8 mouse cellular contexts compared by ENCODE assay signal in genomic region chr10:83648131-83649020, GRCm38 (mm10). TPM values are rescaled to one million over a fixed set of nuclear protein-coding genes. Genes with fewer than 3 reads are reported as not detected.
DNase-seq lines count a peak whose midpoint lies in the region; ATAC-seq and TF ChIP-seq lines count a peak whose summit lies in the region.

Gene Appl2 (minus strand): TSS chr10:83648738.

- peaks cover 39% of the 10 kb centered on the region for H3K4me1 ChIP-seq in erythroblast, embryonic 14.5 days (ENCODE audit: control insufficient read depth)
- H3K4me1 ChIP-seq in embryonic facial prominence, embryonic 11.5 days (ENCODE audit: control insufficient read depth, insufficient read depth, low read length) = no peaks in the 10 kb centered on the region
- peaks cover 18% of the 10 kb centered on the region for H3K4me1 ChIP-seq in heart, adult 2 months (ENCODE audit: control insufficient read depth, insufficient read depth, low read length)
- peaks cover 17% of the 10 kb centered on the region for H3K4me1 ChIP-seq in limb, embryonic 12.5 days (replicated peaks)
- peaks cover 23% of the 10 kb centered on the region for H3K4me1 ChIP-seq in midbrain, embryonic 14.5 days (ENCODE audit: control insufficient read depth, insufficient read depth, low read length)

- ATAC-seq in erythroblast, adult 5-6 weeks (replicated peaks; ENCODE audit: low FRiP score, poor library complexity, severe bottlenecking) = no peak
- peak; percentile 98 for ATAC-seq in embryonic facial prominence, embryonic 11.5 days (replicated peaks; ENCODE audit: insufficient number of reproducible peaks, low FRiP score, low TSS enrichment, low read depth)
- peak; percentile 97 for ATAC-seq in limb, embryonic 12.5 days (ENCODE audit: insufficient number of reproducible peaks, insufficient read depth, low FRiP score, low TSS enrichment, low read depth)
- peak; percentile 96 for ATAC-seq in midbrain, embryonic 14.5 days (ENCODE audit: low FRiP score, low TSS enrichment)

- DNase-seq in embryonic facial prominence, embryonic 11.5 days (ENCODE audit: low spot score) = peak; percentile 89
- DNase-seq in heart, adult 2 months = peak; percentile 97
- peak; percentile 94 to 95 for DNase-seq in kidney, adult 8-10 months
- peak; percentile 90 for DNase-seq in midbrain, embryonic 14.5 days
- DNase-seq in spleen, adult 12 weeks (ENCODE audit: low spot score) = peak; percentile 15

- no peaks in the 10 kb centered on the region for H3K9me3 ChIP-seq in erythroblast, embryonic 14.5 days (ENCODE audit: control insufficient read depth, low read length)
- no peaks in the 10 kb centered on the region for H3K9me3 ChIP-seq in embryonic facial prominence, embryonic 11.5 days (replicated peaks; ENCODE audit: control insufficient read depth, low read length)
- no peaks in the 10 kb centered on the region for H3K9me3 ChIP-seq in limb, embryonic 12.5 days
- H3K9me3 ChIP-seq in midbrain, embryonic 14.5 days (ENCODE audit: control insufficient read depth, low read length) = no peaks in the 10 kb centered on the region

- no peaks in the 10 kb centered on the region for H3K36me3 ChIP-seq in erythroblast, embryonic 14.5 days (ENCODE audit: control insufficient read depth)
- no peaks in the 10 kb centered on the region for H3K36me3 ChIP-seq in embryonic facial prominence, embryonic 11.5 days (replicated peaks; ENCODE audit: control insufficient read depth, insufficient read depth, low read depth, low read length)
- H3K36me3 ChIP-seq in heart, adult 2 months (ENCODE audit: control insufficient read depth, insufficient read depth, low read length) = peaks cover 3% of the 10 kb centered on the region; the same call in 1 of the 2 replicates
- H3K36me3 ChIP-seq in limb, embryonic 12.5 days = no peaks in the 10 kb centered on the region
- no peaks in the 10 kb centered on the region for H3K36me3 ChIP-seq in midbrain, embryonic 14.5 days (ENCODE audit: control insufficient read depth, insufficient read depth, low read length)

- H3K4me3 ChIP-seq in erythroblast, embryonic 14.5 days (replicated peaks) = peak within 1 kb of the TSS; percentile 53
- peak within 1 kb of the TSS; percentile 86 for H3K4me3 ChIP-seq in embryonic facial prominence, embryonic 11.5 days (ENCODE audit: low read depth, low read length)
- peak within 1 kb of the TSS; percentile 84 for H3K4me3 ChIP-seq in heart, adult 2 months
- H3K4me3 ChIP-seq in limb, embryonic 12.5 days (replicated peaks) = peak within 1 kb of the TSS; percentile 84
- H3K4me3 ChIP-seq in midbrain, embryonic 14.5 days (replicated peaks; ENCODE audit: low read depth, low read length) = peak within 1 kb of the TSS; percentile 69

- no peak within 1 kb of the TSS for H3K27ac ChIP-seq in embryonic facial prominence, embryonic 11.5 days (replicated peaks; ENCODE audit: low read depth, low read length)
- peak within 1 kb of the TSS; percentile 93 for H3K27ac ChIP-seq in heart, adult 2 months
- peak within 1 kb of the TSS; percentile 69 for H3K27ac ChIP-seq in limb, embryonic 12.5 days
- peak within 1 kb of the TSS; percentile 72 for H3K27ac ChIP-seq in midbrain, embryonic 14.5 days (replicated peaks; ENCODE audit: low read depth, low read length)

- peaks cover 51% of the 10 kb centered on the region for H3K27me3 ChIP-seq in erythroblast, embryonic 14.5 days (ENCODE audit: control insufficient read depth)
- no peaks in the 10 kb centered on the region for H3K27me3 ChIP-seq in embryonic facial prominence, embryonic 11.5 days (ENCODE audit: control insufficient read depth, insufficient read depth, low read length)
- H3K27me3 ChIP-seq in heart, adult 2 months (ENCODE audit: control insufficient read depth, insufficient read depth, low read length) = no peaks in the 10 kb centered on the region
- H3K27me3 ChIP-seq in limb, embryonic 12.5 days = no peaks in the 10 kb centered on the region
- H3K27me3 ChIP-seq in midbrain, embryonic 14.5 days (ENCODE audit: control insufficient read depth, insufficient read depth, low read length) = no peaks in the 10 kb centered on the region

- intact Hi-C loops in heart, adult 2 months (cut with DNase I) = loop anchor here (2.0 to 5.0 kb wide), 2 partner anchors 79 to 104 kb away; no protein-coding TSS in a partner anchor

- TF ChIP-seq CTCF in heart, adult 2 months (IDR thresholded peaks at IDR 0.05) = peak; percentile 57

- TF ChIP-seq POLR2A in heart, adult 2 months (IDR thresholded peaks at IDR 0.05; ENCODE audit: insufficient read depth, low read depth, low read length) = peak; percentile 83

- no peak for TF ChIP-seq EP300 in heart, adult 2 months (IDR thresholded peaks at IDR 0.05; ENCODE audit: insufficient read depth, low read depth, low read length)

- peak within 1 kb of the TSS; percentile 77 for H3K9ac ChIP-seq in embryonic facial prominence, embryonic 11.5 days (replicated peaks; ENCODE audit: low read length)
- peak within 1 kb of the TSS; percentile 99 for H3K9ac ChIP-seq in heart, adult 2 months (ENCODE audit: low read depth, low read length)
- H3K9ac ChIP-seq in limb, embryonic 12.5 days (replicated peaks) = peak within 1 kb of the TSS; percentile 87
- H3K9ac ChIP-seq in midbrain, embryonic 14.5 days (replicated peaks; ENCODE audit: low read length) = peak within 1 kb of the TSS; percentile 67

- peak within 1 kb of the TSS; percentile 57 for H3K4me2 ChIP-seq in embryonic facial prominence, embryonic 11.5 days (ENCODE audit: low read depth, low read length)
- peak within 1 kb of the TSS; percentile 73 for H3K4me2 ChIP-seq in limb, embryonic 12.5 days
- peak within 1 kb of the TSS; percentile 73 for H3K4me2 ChIP-seq in midbrain, embryonic 14.5 days (ENCODE audit: low read length)

- no peaks in the 10 kb centered on the region; the same call in 1 of the 2 replicates for H3K79me2 ChIP-seq in heart, adult 2 months (replicated peaks; ENCODE audit: control insufficient read depth, insufficient read depth, low read length)

- WGBS in embryonic facial prominence, embryonic 11.5 days = under 1% methylated on average over 59 of the region's 59 CpGs
- under 1% methylated on average over 59 of the region's 59 CpGs for WGBS in heart, adult 2 months
- WGBS in limb, embryonic 12.5 days = under 1% methylated on average over 59 of the region's 59 CpGs
- under 1% methylated on average over 59 of the region's 59 CpGs for WGBS in midbrain, embryonic 14.5 days

RNA-seq across cellular contexts. Expression of gene Appl2, which starts in this region (rescaled TPM):
- polyA plus RNA-seq in erythroblast, embryonic 14.5 days (2012) = 0.04 and 0.13 TPM in 2 replicates
- 2.1 and 17.9 TPM in 2 replicates for total RNA-seq in erythroblast, adult 5-6 weeks (2015; ENCODE audit: low replicate concordance)
- 2.4 and 3.6 TPM in 2 replicates for total RNA-seq in erythroblast, adult 5-6 weeks (2017; ENCODE audit: low replicate concordance)
- polyA plus RNA-seq in embryonic facial prominence, embryonic 11.5 days (2014; fragmentation: Nextera tagmentation; extraction: Ambion mirVana) = 41.8 and 43.2 TPM in 2 replicates
- total RNA-seq in heart, adult 2 months (2021) = 10 to 100 TPM; 40.7 to 41.4 TPM
- 25.7 and 43.2 TPM in 2 replicates for polyA plus RNA-seq in heart, adult 2 months (2012; rRNA removed)
- polyA plus RNA-seq in limb, embryonic 12.5 days (2016; fragmentation: Nextera tagmentation; extraction: Ambion mirVana) = 69.7 and 74.0 TPM in 2 replicates
- 27.9 and 38.7 TPM in 2 replicates for polyA plus RNA-seq in midbrain, embryonic 14.5 days (2014; fragmentation: Nextera tagmentation; extraction: Ambion mirVana)

Comparison
In these comparisons a context has a peak if more than half of its experiments do, and no peak if none do; other contexts are left out.
1. RNA of gene Appl2 (polyA plus RNA-seq): 69.7 to 74.0 TPM in limb, embryonic 12.5 days, 41.8 to 43.2 TPM in embryonic facial prominence, embryonic 11.5 days, 27.9 to 38.7 TPM in midbrain, embryonic 14.5 days and 25.7 to 43.2 TPM in heart, adult 2 months; 0.04 to 0.13 TPM in erythroblast, embryonic 14.5 days; every median in the first group is over 10 times any median in the second.
2. DNase-seq: peak in every context shown above with its lines; median percentile 97 in heart, adult 2 months; 94 in kidney, adult 8-10 months; 90 in midbrain, embryonic 14.5 days; 89 in embryonic facial prominence, embryonic 11.5 days; 15 in spleen, adult 12 weeks.
3. Peak in every context shown above with its lines, with median percentiles within 50 percentile points of each other: H3K4me3 ChIP-seq, H3K4me2 ChIP-seq and H3K9ac ChIP-seq.